Mouse (Mus musculus) ES-E14 (cell line): ENCODE results near the gene Olfr313.

Experiments
- CHD2 ChIP-seq: IDR thresholded peaks from 2 replicates; pipeline ENCODE4 v1.6.1; 2014; ENCODE audit warnings: mild to moderate bottlenecking, low read depth, low read length, inconsistent platforms
- HCFC1 ChIP-seq: IDR thresholded peaks from 2 replicates; pipeline ENCODE4 v1.6.1; 2012; ENCODE audit warnings: low read length, inconsistent platforms, borderline replicate concordance; ENCODE audit not compliant: insufficient read depth
- MAFK ChIP-seq: IDR thresholded peaks from 2 replicates; pipeline ENCODE4 v1.6.1; 2014; ENCODE audit warnings: mild to moderate bottlenecking, low read depth, low read length, inconsistent platforms; ENCODE audit not compliant: insufficient read depth
- ZC3H11A ChIP-seq: IDR thresholded peaks from 2 replicates; pipeline ENCODE4 v1.6.1; 2012; ENCODE audit warnings: low read depth, mild to moderate bottlenecking, inconsistent platforms, low read length, borderline replicate concordance

GRCm38 (mm10) chr11:58815676-58816075 lies 876 bp downstream of the Olfr313 start:
- TF ChIP-seq CHD2: no peak
- no peak for TF ChIP-seq HCFC1
- no peak for TF ChIP-seq ZC3H11A
- TF ChIP-seq MAFK: peak; percentile 81
